Mouse (Mus musculus): Measurements from ENCODE around the gene Prrt4.

Gene Prrt4

GRCm38 (mm10) chr6:29150001-29150400 lies 29.4 kb downstream of the Prrt4 start:
- DNase-seq (ENCODE audit: low read depth in 2 of 2, low spot score in 2 of 2): no peak

- no peak for DNase-seq (ENCODE audit: low read depth in 2 of 2, low spot score in 2 of 2)
Measured at GRCm38 (mm10) chr6:29147407-29148010, 31.9 kb downstream of the Prrt4 start.

- no peak for DNase-seq (ENCODE audit: low read depth in 2 of 2, low spot score in 2 of 2)
Measured at GRCm38 (mm10) chr6:29146641-29147040, 32.7 kb downstream of the Prrt4 start.

- no peak for DNase-seq (ENCODE audit: low read depth in 2 of 2, low spot score in 2 of 2)
Measured at GRCm38 (mm10) chr6:29145456-29146307, 33.7 kb downstream of the Prrt4 start.

- DNase-seq (ENCODE audit: low read depth in 2 of 2, low spot score in 2 of 2): no peak
Measured at GRCm38 (mm10) chr6:29144971-29145370, 34.4 kb downstream of the Prrt4 start.

GRCm38 (mm10) chr6:29143608-29144007 lies 35.8 kb downstream of the Prrt4 start:
- DNase-seq (ENCODE audit: low read depth in 2 of 2, low spot score in 2 of 2): peak in 1 of 2 experiments; percentile 21

- DNase-seq (ENCODE audit: low read depth in 2 of 2, low spot score in 2 of 2): no peak
Measured at GRCm38 (mm10) chr6:29137441-29137840, 41.9 kb downstream of the Prrt4 start.

GRCm38 (mm10) chr6:29133100-29133499 lies 46.3 kb downstream of the Prrt4 start:
- no peak for DNase-seq (ENCODE audit: low read depth in 2 of 2, low spot score in 2 of 2)

GRCm38 (mm10) chr6:29126878-29127426 lies 52.4 kb downstream of the Prrt4 start:
- no peak for DNase-seq (ENCODE audit: low read depth in 2 of 2, low spot score in 2 of 2)

GRCm38 (mm10) chr6:29119990-29120389 lies 59.4 kb downstream of the Prrt4 start:
- DNase-seq (ENCODE audit: low read depth in 2 of 2, low spot score in 2 of 2): no peak
